Mouse (Mus musculus) liver, embryonic 14.5 days (tissue): ENCODE measurements around the gene Fxr2.

Experiments used
- CTCF ChIP-seq: IDR thresholded peaks from 2 replicates; pipeline ENCODE4 v1.5.1; 2016; ENCODE audit warnings: antibody characterized with exemption, low read depth, control low read depth
- EP300 ChIP-seq: IDR thresholded peaks from 2 replicates; pipeline ENCODE4 v1.6.1; 2016; ENCODE audit warnings: antibody characterized with exemption, low read depth

DNA sequence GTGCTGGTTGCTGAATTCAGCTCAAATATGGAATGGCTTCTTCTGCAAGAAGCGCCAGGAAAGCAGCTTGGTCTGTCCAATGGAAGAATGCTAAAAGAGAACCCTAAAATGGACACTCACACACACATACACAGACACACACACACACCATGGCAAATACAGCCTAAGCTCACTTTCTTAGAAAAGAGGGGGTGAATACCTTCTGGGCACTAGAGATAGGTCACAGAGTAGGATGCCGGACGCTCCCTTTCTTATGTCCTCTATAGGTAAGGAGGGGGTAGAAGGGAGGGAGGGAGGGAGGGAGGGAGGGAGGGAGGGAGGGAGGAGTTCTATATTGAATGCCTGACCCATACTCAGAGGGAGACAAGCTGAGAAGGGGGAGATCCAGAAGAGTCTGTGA lies 24.3 kb upstream of the Fxr2 start:
- TF ChIP-seq CTCF (no peak), EP300 (no peak)
